Mouse (Mus musculus): ENCODE measurements around the gene 1700122O11Rik. TPM values are rescaled to one million over a fixed set of nuclear protein-coding genes. Genes with fewer than 3 reads are reported as not detected.

Gene 1700122O11Rik
- not detected in 2 replicates for polyA plus RNA-seq (2012)

DNA sequence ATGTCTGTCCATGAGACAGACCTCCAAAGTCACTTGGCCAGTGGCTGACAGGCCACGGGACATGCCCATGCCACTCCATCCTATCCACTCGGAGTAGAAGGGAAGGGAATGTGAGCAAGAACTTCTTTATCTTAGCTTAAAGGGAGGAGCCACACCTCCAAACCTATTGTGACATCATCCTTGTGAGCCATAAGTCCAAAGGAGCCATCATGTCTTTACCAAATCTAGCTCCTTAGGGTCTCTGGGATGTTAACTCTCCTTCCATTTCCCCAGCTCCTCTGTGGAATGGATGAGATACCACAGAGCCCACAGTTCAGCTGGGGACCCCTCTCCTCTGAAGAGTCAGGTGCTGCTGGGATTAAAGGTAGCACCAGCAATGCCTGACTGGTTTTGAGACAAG is at the start of gene 1700122O11Rik:
TSS of gene 1700122O11Rik (minus strand) at position 101 of the 400 bp plus-strand sequence.

Other genes with a start within 250 kb of the 1700122O11Rik start
- 36.8 and 50.0 TPM in 2 replicates for gene Mdfi, start 203.6 kb downstream of the 1700122O11Rik start, polyA plus RNA-seq (2012)
- gene Foxp4, start 113.6 kb downstream of the 1700122O11Rik start, polyA plus RNA-seq (2012) = 178 and 199 TPM in 2 replicates
- gene 1700067P10Rik, start 51.0 kb upstream of the 1700122O11Rik start, polyA plus RNA-seq (2012) = not detected in 2 replicates
- gene 9830107B12Rik, start 108.0 kb upstream of the 1700122O11Rik start, polyA plus RNA-seq (2012) = 0.03 and 0.05 TPM in 2 replicates
- gene A530064D06Rik, start 129.0 kb upstream of the 1700122O11Rik start, polyA plus RNA-seq (2012) = 0.18 and 0.81 TPM in 2 replicates
- gene Trem1, start 194.5 kb upstream of the 1700122O11Rik start, polyA plus RNA-seq (2012) = 1.00 and 1.9 TPM in 2 replicates
- 8.8 and 15.1 TPM in 2 replicates for gene Trem3, start 209.5 kb upstream of the 1700122O11Rik start, polyA plus RNA-seq (2012)
- 0.12 and 0.14 TPM in 2 replicates for gene Treml4, start 226.0 kb upstream of the 1700122O11Rik start, polyA plus RNA-seq (2012)